Mouse (Mus musculus) brain, embryonic 14.5 days (tissue): ENCODE measurements at regions not wholly inside any gene's neighbourhood (a gene's known extent, or its start where the extent isn't known, plus 50 kb on each side); places are given as distances from the start of the nearest gene placed in this dataset.

Experiments used
- CTCF ChIP-seq: fragments of 200-500 bp; IDR thresholded peaks from 2 replicates; pipeline ENCODE4 v1.5.1; 2012; ENCODE audit warnings: inconsistent platforms, mild to moderate bottlenecking, moderate library complexity, borderline replicate concordance; ENCODE audit not compliant: insufficient read depth, insufficient read length; ENCODE audit errors: extremely low read depth
- POLR2A ChIP-seq: fragments of 200-500 bp; IDR thresholded peaks from 2 replicates; pipeline ENCODE4 v1.6.1; 2012; ENCODE audit warnings: mild to moderate bottlenecking, inconsistent platforms, borderline replicate concordance; ENCODE audit not compliant: poor library complexity, insufficient read depth, insufficient read length, severe bottlenecking; ENCODE audit errors: extremely low read depth

- TF ChIP-seq CTCF (no peak), POLR2A (no peak)
Measured at GRCm38 (mm10) chr9:86188873-86189272, 275.9 kb downstream of the Ube2cbp start.
